Mouse (Mus musculus) heart, adult 10 weeks (tissue): ENCODE results near the gene Borcs8. TPM values are rescaled to one million over a fixed set of nuclear protein-coding genes. Genes with fewer than 3 reads are reported as not detected.

ENCODE experiments used
- polyA plus RNA-seq: library from polyadenylated mRNA; stranded (reverse); fragments of 350-450 nt; fragmentation: Illumina TruSeq; extraction: RNeasy Lipid Tissue Mini Kit (QIAGEN cat#74804); gene quantifications from one replicate; pipeline ENCODE4 v1.2.3, GENCODE M21; 2014; ENCODE audit warnings: low read depth, low replicate concordance

Gene Borcs8
- 32.6 TPM for polyA plus RNA-seq

GRCm38 (mm10) chr8:70139026-70139857 lies at the start of gene Borcs8, which contains the start of the genes Rfxank and Mef2b:
Gene Borcs8 (plus strand): TSS chr8:70139499.
Gene Rfxank (minus strand): TSS chr8:70139154.
Gene Mef2b (plus strand): TSS chr8:70139711.

GRCm38 (mm10) chr8:70120667-70121066 lies 18.6 kb upstream of the Borcs8 start, which contains the start of gene Ncan:
Gene Ncan (minus strand): TSS chr8:70120873.

GRCm38 (mm10) chr8:70131166-70131883 lies 8.0 kb upstream of the Borcs8 start, which contains the start of gene Nr2c2ap:
Gene Nr2c2ap (plus strand): TSS chr8:70131333.

GRCm38 (mm10) chr8:70172043-70172681 lies 32.9 kb downstream of the Borcs8 start, which contains the start of gene Tmem161a:
Gene Tmem161a (plus strand): TSS chr8:70172356.

Other genes with a start within 250 kb of the Borcs8 start
- gene Tssk6, start 237.3 kb upstream of the Borcs8 start, polyA plus RNA-seq = not detected
- 607 TPM for gene Ndufa13, start 236.9 kb upstream of the Borcs8 start, polyA plus RNA-seq
- 10.9 TPM for gene Yjefn3, start 236.8 kb upstream of the Borcs8 start, polyA plus RNA-seq
- gene Gatad2a, start 143.1 kb upstream of the Borcs8 start, polyA plus RNA-seq = 18.1 TPM
- 24.1 TPM for gene Mau2, start 96.8 kb upstream of the Borcs8 start, polyA plus RNA-seq
- 22.7 TPM for gene Sugp1, start 96.7 kb upstream of the Borcs8 start, polyA plus RNA-seq
- 1.7 TPM for gene Tm6sf2, start 66.6 kb upstream of the Borcs8 start, polyA plus RNA-seq
- gene Hapln4, start 56.0 kb upstream of the Borcs8 start, polyA plus RNA-seq = not detected
- not detected for gene Ncan, start 18.6 kb upstream of the Borcs8 start, polyA plus RNA-seq
- 9.2 TPM for gene Nr2c2ap, start 8.2 kb upstream of the Borcs8 start, polyA plus RNA-seq
- 25.8 TPM for gene Rfxank, start 345 bp upstream of the Borcs8 start, polyA plus RNA-seq
- not detected for gene Mef2b, start 212 bp downstream of the Borcs8 start, polyA plus RNA-seq
- gene Tmem161a, start 32.9 kb downstream of the Borcs8 start, polyA plus RNA-seq = 82.1 TPM
- gene Slc25a42, start 72.8 kb downstream of the Borcs8 start, polyA plus RNA-seq = 59.6 TPM
- gene Sugp2, start 94.7 kb downstream of the Borcs8 start, polyA plus RNA-seq = 26.3 TPM
- 8.0 TPM for gene Armc6, start 95.0 kb downstream of the Borcs8 start, polyA plus RNA-seq
- 7.0 TPM for gene Homer3, start 143.3 kb downstream of the Borcs8 start, polyA plus RNA-seq
- 22.8 TPM for gene Ddx49, start 163.0 kb downstream of the Borcs8 start, polyA plus RNA-seq
- gene Cope, start 163.0 kb downstream of the Borcs8 start, polyA plus RNA-seq = 126 TPM
- 0.68 TPM for gene Cers1, start 176.3 kb downstream of the Borcs8 start, polyA plus RNA-seq
- not detected for gene Gdf1, start 190.3 kb downstream of the Borcs8 start, polyA plus RNA-seq
- 27.5 TPM for gene Upf1, start 213.8 kb downstream of the Borcs8 start, polyA plus RNA-seq
- 11.6 TPM for gene Comp, start 234.1 kb downstream of the Borcs8 start, polyA plus RNA-seq